Mouse (Mus musculus) midbrain, embryonic 14.5 days (tissue): Measurements from ENCODE around the gene Sh3tc1. TPM values are rescaled to one million over a fixed set of nuclear protein-coding genes. Genes with fewer than 3 reads are reported as not detected.
A peak's percentile ranks its signal among the peaks of the same experiment; 100 is the strongest.

Experiments
- ATAC-seq: fragments of 200-750 bp; cut with Nextera tagmentation; 2 replicates; pipeline ENCODE4 v1.8.0; 2017; ENCODE audit warnings: moderate number of reproducible peaks, moderate library complexity; ENCODE audit not compliant: low FRiP score, low TSS enrichment
- DNase-seq: peaks from one replicate; pipeline ENCODE4 v3.0.0-alpha.2; 2015
- H3K27ac ChIP-seq: fragments of 300-500 bp; sonication (generic); replicated peaks from 2 replicates; pipeline ENCODE4 v1.5.1; 2014; ENCODE audit warnings: mild to moderate bottlenecking, low read depth, low read length, moderate library complexity
- H3K27me3 ChIP-seq: fragments of 300-500 bp; sonication (generic); 2 replicates; pipeline ENCODE4 v1.6.1; 2014; ENCODE audit warnings: low read length, control low read depth, mixed read lengths; ENCODE audit not compliant: control insufficient read depth, insufficient read depth
- H3K36me3 ChIP-seq: fragments of 300-500 bp; sonication (generic); 2 replicates; pipeline ENCODE4 v1.6.1; 2014; ENCODE audit warnings: low read length, control low read depth; ENCODE audit not compliant: control insufficient read depth, insufficient read depth
- H3K4me1 ChIP-seq: fragments of 300-500 bp; sonication (generic); 2 replicates; pipeline ENCODE4 v1.6.1; 2014; ENCODE audit warnings: mild to moderate bottlenecking, antibody characterized with exemption, low read length, control low read depth; ENCODE audit not compliant: control insufficient read depth, insufficient read depth
- H3K4me2 ChIP-seq: fragments of 300-500 bp; sonication (generic); 2 replicates; pipeline ENCODE4 v1.6.1; 2014; ENCODE audit warnings: mild to moderate bottlenecking, low read length, moderate library complexity
- H3K4me3 ChIP-seq: fragments of 300-500 bp; sonication (generic); replicated peaks from 2 replicates; pipeline ENCODE4 v1.5.1; 2014; ENCODE audit warnings: low read depth, low read length
- H3K9ac ChIP-seq: fragments of 300-500 bp; sonication (generic); replicated peaks from 2 replicates; pipeline ENCODE4 v1.6.1; 2014; ENCODE audit warnings: mild to moderate bottlenecking, low read length, moderate library complexity
- H3K9me3 ChIP-seq: fragments of 300-500 bp; sonication (generic); 2 replicates; pipeline ENCODE4 v1.6.1; 2016; ENCODE audit warnings: low read length, control low read depth, mixed read lengths; ENCODE audit not compliant: control insufficient read depth
- WGBS: fragments of 180-500 bp; shearing (Covaris S2); extraction: QIAGEN DNeasy Blood & Tissue Kit; methylation state at CpG from one replicate; pipeline ENCODE4 v1.1.7; 2014; 5-methylcytosine and 5-hydroxymethylcytosine counted together
- polyA plus RNA-seq: library from polyadenylated mRNA; unstranded; fragments of >200 nt; fragmentation: Nextera tagmentation; extraction: Ambion mirVana; gene quantifications from 2 replicates; pipeline ENCODE4 v1.2.1, GENCODE M21; 2014

Sh3tc1 gene
- polyA plus RNA-seq, 1 experiment from 2014 or later: 2.2 TPM

DNA sequence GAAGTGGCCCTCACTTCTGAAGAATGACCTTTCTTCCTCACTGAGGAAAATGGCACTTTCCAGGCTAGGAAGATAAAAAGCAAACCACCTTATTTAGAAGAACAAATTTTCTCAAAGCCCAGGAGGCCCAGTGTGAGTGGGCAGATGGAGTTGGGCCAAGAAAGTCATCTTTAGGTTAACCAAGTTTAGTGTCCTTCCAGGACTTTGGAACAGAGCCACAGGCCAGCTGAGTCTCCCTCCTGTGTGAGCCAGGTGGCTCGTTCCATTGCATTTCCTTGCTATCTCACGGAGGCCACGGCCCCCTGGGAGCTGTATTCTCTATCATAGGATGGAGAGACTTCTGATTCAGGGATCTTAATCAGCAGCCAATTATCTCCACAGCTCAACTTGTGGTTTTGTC lies 28.9 kb downstream of the Sh3tc1 start:
- Histone ChIP-seq H3K4me1 (no peaks in the 10 kb centered on the region), H3K4me3 (no peak overlapping the region), H3K27ac (no peak overlapping the region), H3K4me2 (no peak overlapping the region), H3K36me3 (no peaks in the 10 kb centered on the region), H3K27me3 (no peaks in the 10 kb centered on the region), H3K9me3 (no peaks in the 10 kb centered on the region), H3K9ac (no peak overlapping the region)
- no peak for DNase-seq
- WGBS: 70% methylated on average over 3 of the region's 3 CpGs
- ATAC-seq: no peak

- DNase-seq (no peak), ATAC-seq (no peak)
- H3K4me1 ChIP-seq: no peaks in the 10 kb centered on the region
- no peak overlapping the region for H3K4me3 ChIP-seq
- no peaks in the 10 kb centered on the region for H3K9me3 ChIP-seq
- H3K27me3 ChIP-seq: no peaks in the 10 kb centered on the region
- no peaks in the 10 kb centered on the region for H3K36me3 ChIP-seq
- no peak overlapping the region for H3K9ac ChIP-seq
- no peak overlapping the region for H3K4me2 ChIP-seq
- H3K27ac ChIP-seq: no peak overlapping the region
- WGBS: 63% methylated on average over 3 of the region's 3 CpGs
Observed at GRCm38 (mm10) chr5:35710481-35710880, 29.3 kb downstream of the Sh3tc1 start.

- Histone ChIP-seq H3K27ac (no peak overlapping the region), H3K4me1 (no peaks in the 10 kb centered on the region), H3K4me2 (no peak overlapping the region), H3K9ac (no peak overlapping the region), H3K36me3 (no peaks in the 10 kb centered on the region), H3K4me3 (no peak overlapping the region), H3K27me3 (no peaks in the 10 kb centered on the region), H3K9me3 (no peaks in the 10 kb centered on the region)
- 88% methylated on average over 3 of the region's 3 CpGs for WGBS
- no peak for ATAC-seq
- no peak for DNase-seq
Observed at GRCm38 (mm10) chr5:35705411-35705810, 34.4 kb downstream of the Sh3tc1 start.

DNA sequence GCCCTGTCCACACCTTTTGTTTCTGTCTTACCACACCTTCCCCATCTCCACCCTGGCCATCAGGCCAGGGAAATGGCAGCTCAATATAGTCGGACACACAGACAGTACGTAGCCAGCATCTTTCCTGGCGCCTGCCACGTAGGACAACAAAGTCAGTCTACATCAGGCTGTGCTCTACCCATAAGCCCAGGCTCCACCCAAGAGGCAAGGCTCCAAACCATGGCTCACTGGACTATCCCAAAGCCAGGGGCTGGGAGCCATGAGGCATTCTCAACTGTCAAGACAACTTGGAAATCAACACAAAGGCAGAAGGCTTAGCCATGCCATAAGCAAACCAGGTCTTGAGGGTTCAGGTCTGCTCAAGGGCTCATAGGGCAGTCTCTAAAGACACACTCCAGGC lies 36.0 kb downstream of the Sh3tc1 start:
- H3K4me2 ChIP-seq: no peak overlapping the region
- H3K36me3 ChIP-seq: no peaks in the 10 kb centered on the region
- H3K4me3 ChIP-seq: no peak overlapping the region
- DNase-seq (no peak), ATAC-seq (no peak)
- no peaks in the 10 kb centered on the region for H3K9me3 ChIP-seq
- no peak overlapping the region for H3K9ac ChIP-seq
- no peak overlapping the region for H3K27ac ChIP-seq
- no peaks in the 10 kb centered on the region for H3K4me1 ChIP-seq
- 89% methylated on average over 4 of the region's 4 CpGs for WGBS
- no peaks in the 10 kb centered on the region for H3K27me3 ChIP-seq

DNA sequence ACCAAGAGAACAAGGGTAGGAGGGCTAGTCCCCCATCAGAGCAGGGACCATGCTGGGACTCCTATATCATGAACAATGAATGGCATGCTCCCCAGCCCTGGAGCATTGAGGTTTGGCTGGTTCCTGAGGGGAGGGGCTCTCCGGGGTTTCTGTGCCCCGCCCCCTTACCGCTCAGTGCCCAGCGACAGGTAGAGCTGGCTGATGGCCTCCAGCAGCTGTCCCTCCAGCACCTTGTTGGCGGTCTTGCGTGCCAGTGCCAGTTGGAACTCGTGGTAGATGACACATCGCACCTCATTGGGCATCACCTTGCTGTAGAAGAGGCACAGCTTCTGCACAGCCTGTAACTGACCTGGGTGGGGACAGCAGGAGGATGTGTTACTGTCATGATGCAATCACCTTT lies 36.6 kb downstream of the Sh3tc1 start:
- H3K9ac ChIP-seq: no peak overlapping the region
- no peaks in the 10 kb centered on the region for H3K9me3 ChIP-seq
- WGBS: 86% methylated on average over 8 of the region's 8 CpGs
- DNase-seq: no peak
- H3K27ac ChIP-seq: no peak overlapping the region
- no peaks in the 10 kb centered on the region for H3K4me1 ChIP-seq
- no peak overlapping the region for H3K4me2 ChIP-seq
- no peaks in the 10 kb centered on the region for H3K36me3 ChIP-seq
- ATAC-seq: no peak
- H3K27me3 ChIP-seq: no peaks in the 10 kb centered on the region
- no peak overlapping the region for H3K4me3 ChIP-seq

GRCm38 (mm10) chr5:35702582-35703140 lies 37.1 kb downstream of the Sh3tc1 start:
- no peaks in the 10 kb centered on the region for H3K36me3 ChIP-seq
- no peak overlapping the region for H3K4me2 ChIP-seq
- H3K27ac ChIP-seq: no peak overlapping the region
- H3K9ac ChIP-seq: no peak overlapping the region
- WGBS: 86% methylated on average over 4 of the region's 4 CpGs
- DNase-seq: no peak
- no peak for ATAC-seq
- no peaks in the 10 kb centered on the region for H3K27me3 ChIP-seq
- H3K9me3 ChIP-seq: no peaks in the 10 kb centered on the region
- no peaks in the 10 kb centered on the region for H3K4me1 ChIP-seq
- H3K4me3 ChIP-seq: no peak overlapping the region

- H3K27ac ChIP-seq: no peak overlapping the region
- no peaks in the 10 kb centered on the region for H3K27me3 ChIP-seq
- ATAC-seq (no peak), DNase-seq (peak; percentile 73)
- H3K4me2 ChIP-seq: no peak overlapping the region
- no peaks in the 10 kb centered on the region for H3K4me1 ChIP-seq
- no peak overlapping the region for H3K9ac ChIP-seq
- H3K4me3 ChIP-seq: no peak overlapping the region
- 50% methylated on average over 6 of the region's 6 CpGs for WGBS
- H3K9me3 ChIP-seq: no peaks in the 10 kb centered on the region
- no peaks in the 10 kb centered on the region for H3K36me3 ChIP-seq
Observed at GRCm38 (mm10) chr5:35701042-35701441, 38.7 kb downstream of the Sh3tc1 start.

GRCm38 (mm10) chr5:35695815-35696214 lies 44.0 kb downstream of the Sh3tc1 start:
- Histone ChIP-seq H3K27me3 (no peaks in the 10 kb centered on the region), H3K9ac (no peak overlapping the region), H3K4me3 (no peak overlapping the region), H3K4me2 (no peak overlapping the region), H3K4me1 (no peaks in the 10 kb centered on the region), H3K27ac (no peak overlapping the region), H3K36me3 (no peaks in the 10 kb centered on the region), H3K9me3 (no peaks in the 10 kb centered on the region)
- peak; percentile 61 for DNase-seq
- 19% methylated on average over 5 of the region's 5 CpGs for WGBS
- ATAC-seq: no peak

GRCm38 (mm10) chr5:35693638-35694037 lies 46.1 kb downstream of the Sh3tc1 start:
- Histone ChIP-seq H3K27ac (no peak overlapping the region), H3K4me1 (no peaks in the 10 kb centered on the region), H3K27me3 (no peaks in the 10 kb centered on the region), H3K9me3 (no peaks in the 10 kb centered on the region), H3K4me2 (no peak overlapping the region), H3K4me3 (no peak overlapping the region), H3K36me3 (no peaks in the 10 kb centered on the region), H3K9ac (no peak overlapping the region)
- WGBS: 79% methylated on average over 4 of the region's 4 CpGs
- ATAC-seq: no peak
- DNase-seq: no peak
